Mouse (Mus musculus) left cerebral cortex, postnatal 10 days (tissue): Measurements from ENCODE around the gene Galns. TPM values are rescaled to one million over a fixed set of nuclear protein-coding genes. Genes with fewer than 3 reads are reported as not detected.

Experiments used
- DNase-seq, 2 experiments: peaks; one replicate each; pipeline ENCODE4 v3.0.0; 2021 to 2022; ENCODE audit warnings: low spot score in 2 of 2, mixed read lengths in 1 of 2; ENCODE audit errors: extremely low spot score in 1 of 2
- intact Hi-C: fragments of 180-260 bp; cut with DNase I; formaldehyde crosslinking; loops from one replicate; pipeline ENCODE4 v1.15.1; 2025
- total RNA-seq, 2 experiments: library from RNA; stranded (reverse); gene quantifications; 2 replicates each; pipeline ENCODE4 v1.2.3; 2021

Gene Galns
- 10 to 100 TPM; 12.5 to 14.6 TPM for total RNA-seq

DNA sequence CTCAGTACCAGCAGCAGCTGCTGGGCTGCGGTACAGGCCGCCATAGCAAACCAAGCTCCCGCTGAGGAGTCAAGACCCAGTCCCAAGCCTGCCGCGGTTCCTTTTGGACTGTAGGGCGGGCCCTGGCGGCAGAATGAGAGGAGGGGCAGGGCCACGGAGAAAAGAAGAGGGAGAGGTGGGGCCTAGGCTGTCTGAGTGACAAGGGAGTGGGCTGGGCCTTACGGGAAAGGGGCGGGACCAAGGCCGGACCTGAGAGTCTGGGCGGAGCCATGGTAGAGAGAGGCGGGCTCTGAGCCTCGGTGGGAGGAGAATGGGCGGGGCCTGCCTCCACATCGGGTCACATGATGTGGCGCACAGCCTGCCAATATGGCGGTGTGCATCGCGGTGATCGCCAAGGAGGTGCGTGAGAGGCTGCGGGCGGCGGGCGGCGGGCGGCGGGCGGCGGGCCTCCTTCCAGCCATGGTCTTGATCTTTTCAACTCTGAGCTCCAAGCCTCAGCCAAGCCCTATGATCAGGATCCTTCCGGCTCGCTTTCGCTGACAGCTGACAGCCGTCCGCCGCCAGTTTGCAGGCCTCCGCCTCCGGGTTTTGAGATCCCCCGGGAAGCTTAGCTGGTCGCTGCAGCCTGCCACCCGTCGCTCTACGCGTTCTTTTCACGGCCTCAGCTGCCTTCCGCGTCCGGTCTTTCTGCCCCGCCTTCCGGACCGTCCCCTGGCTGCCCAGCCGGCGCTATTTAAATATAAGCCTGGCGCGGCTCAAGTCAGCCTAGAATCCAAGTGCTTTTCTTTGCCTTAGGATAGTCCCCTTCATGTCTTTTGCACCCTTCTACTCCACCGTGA is at the start of gene Galns, which contains the start of gene Trappc2l:
Galns (minus strand) TSS at position 169 of the 839 bp plus-strand sequence.
Trappc2l (plus strand) TSS at position 346 of the 839 bp plus-strand sequence.
- intact Hi-C loops, result loop anchor here (5.0 kb wide), 1 partner anchor 109 kb away; no protein-coding TSS in a partner anchor
- peak; percentile 94 to 96 for DNase-seq

DNA sequence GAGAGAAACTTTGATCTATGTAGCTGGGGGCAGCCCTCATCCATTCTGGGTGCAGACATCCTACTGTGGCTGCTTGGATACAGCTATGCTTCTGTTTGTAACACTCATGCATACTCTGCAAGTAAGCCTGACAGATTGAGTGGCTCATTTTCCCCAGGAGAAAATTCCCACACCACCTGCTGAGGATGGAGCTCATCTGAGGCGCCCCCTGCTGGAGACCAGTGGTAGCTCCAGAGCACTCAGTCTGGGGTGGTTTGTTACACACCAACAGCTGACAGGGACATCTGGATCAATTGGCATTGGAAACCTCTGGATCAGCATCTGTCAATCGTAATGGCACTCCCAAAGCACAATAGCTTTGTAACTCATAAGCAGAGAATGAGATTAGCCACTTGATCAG is 48.8 kb upstream of the Galns start:
- DNase-seq, result no peak
- intact Hi-C loops, result no loop called here

DNA sequence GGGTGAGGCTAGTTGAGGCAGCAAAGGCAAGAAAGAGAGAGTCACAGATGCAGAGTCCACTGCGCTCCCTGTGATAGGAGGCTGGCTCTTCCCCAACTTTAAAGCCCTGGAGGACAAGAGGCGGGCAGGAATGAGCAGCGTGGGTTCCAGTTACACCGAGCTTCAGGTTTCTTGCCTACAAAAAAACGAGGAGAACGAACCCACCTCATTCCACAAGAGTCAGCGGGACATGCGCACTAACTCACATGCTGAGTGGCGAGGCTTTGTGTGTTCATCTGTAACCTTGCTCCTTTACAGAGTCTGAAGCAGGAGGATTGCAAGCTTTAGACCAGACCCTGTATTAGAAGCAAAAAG is 47.5 kb upstream of the Galns start:
- no peak for DNase-seq
- intact Hi-C loops, result no loop called here

DNA sequence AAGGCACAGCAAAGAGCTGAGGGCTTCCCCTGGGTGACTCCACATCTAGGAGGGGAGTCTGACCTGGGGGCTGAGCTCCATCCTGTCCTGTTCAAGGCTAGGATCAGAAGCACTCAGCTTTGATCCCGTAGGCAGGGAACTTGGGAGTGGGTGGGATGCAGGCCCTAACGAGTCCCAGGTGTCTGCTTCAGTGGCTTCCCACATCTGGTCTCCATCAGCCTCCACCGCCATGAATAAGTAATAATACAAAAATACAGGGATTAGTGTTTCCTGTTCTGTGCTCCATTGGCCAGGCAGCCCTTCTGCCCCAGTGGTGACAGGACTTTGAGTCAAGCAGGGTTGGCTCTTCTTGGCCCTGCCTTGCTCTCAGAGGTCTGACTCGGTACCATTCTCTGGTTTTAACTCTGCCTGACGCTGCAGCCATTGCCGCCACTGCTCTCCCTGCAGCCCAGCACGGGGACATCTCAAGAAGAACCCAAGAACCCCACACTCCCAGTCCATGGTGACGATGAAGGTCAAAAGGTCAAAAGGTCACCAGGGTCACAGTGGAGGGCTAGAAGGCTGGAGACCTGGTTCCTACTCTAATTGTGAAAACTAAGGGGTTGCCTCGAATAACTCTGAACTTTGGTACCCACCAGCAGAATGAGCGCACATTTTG is 47.0 kb upstream of the Galns start:
- DNase-seq, result no peak
- intact Hi-C loops, result no loop called here

DNA sequence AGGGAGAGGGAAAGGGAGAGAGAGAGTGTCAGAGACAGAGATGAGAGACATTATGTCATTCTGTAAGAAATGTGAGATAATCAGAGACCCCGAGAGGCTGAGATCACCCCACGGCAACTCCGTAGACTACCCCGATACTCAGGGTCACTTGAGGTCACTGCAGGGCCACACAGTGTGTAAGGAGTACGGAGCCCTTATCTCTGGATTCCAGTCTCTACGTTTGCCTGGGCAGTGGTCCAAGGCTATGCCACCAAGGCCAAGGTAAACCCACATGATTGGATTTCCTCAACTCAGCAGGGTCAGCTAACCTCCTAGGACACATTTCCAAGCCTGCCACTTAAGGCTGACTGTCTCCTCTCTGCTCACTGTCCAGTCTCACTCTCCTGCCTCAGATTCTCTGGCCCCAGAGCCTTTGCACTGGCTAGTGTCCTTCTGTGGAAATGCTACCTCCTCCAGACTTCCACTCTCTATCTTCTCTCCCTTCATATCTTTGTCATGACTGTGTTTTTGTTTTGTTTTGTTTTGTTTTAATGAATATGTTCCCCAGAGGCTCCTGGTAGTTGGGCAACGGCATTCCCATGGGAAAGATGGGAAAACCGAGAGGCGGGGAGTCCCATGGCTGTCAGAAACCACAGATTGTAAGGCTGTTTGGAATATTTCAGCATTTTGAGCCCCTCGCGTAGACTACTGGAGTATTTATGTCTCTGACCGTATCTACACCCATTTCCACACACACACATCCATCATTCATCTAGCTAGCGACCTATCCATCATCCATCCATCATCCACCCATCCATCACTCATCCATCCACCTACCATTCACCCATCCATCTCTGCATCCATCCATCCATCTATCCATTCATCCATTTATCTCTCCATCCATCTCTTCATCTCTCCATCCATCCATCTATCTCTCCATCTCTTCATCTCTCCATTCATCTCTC is 45.1 kb upstream of the Galns start:
- intact Hi-C loops, result no loop called here

DNA sequence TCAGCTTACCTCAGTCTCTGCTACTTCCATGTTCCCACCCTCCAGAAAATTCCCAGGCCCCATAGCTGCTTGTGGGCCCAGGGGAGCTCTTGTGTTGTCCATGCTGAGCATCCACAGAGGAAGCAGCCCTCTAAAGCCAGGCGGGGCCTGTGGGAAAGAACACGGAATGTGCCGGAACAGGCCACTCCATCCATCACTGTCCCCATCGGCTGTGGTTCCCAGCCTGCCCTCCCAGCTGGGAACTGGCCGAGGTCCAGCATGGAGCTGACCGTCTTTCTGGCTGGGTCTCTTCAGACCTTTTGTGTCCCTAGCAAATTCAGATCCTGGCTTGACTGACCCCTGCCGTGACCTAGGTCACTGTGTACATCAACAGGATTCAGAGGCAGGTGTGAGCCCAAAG is 43.5 kb upstream of the Galns start:
- DNase-seq, result peak in 1 of 2 experiments; percentile 75
- intact Hi-C loops, result no loop called here

More for the DNA sequence above, 45.1 kb upstream of the Galns start:
- no peak for DNase-seq

DNA sequence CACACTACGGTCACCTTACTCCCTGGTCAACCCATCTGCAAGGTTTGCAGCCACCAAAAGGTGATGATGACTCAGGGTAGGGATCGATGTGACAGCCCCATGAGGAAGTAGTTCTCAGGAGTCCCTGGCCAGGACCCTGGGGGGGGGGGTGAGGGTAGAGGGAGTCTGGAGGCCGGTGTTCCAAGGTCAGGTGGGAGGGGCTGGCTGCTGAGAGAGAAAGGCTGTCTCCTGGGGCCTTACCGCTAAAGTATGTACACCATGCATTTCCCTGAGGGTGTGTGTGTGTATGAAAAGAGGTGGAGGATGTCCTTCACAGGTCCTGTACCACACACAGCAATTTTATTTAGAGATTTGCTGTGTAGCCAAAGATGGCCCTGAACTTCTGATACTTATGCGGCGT is 41.4 kb upstream of the Galns start:
- DNase-seq, result no peak
- intact Hi-C loops, result no loop called here

DNA sequence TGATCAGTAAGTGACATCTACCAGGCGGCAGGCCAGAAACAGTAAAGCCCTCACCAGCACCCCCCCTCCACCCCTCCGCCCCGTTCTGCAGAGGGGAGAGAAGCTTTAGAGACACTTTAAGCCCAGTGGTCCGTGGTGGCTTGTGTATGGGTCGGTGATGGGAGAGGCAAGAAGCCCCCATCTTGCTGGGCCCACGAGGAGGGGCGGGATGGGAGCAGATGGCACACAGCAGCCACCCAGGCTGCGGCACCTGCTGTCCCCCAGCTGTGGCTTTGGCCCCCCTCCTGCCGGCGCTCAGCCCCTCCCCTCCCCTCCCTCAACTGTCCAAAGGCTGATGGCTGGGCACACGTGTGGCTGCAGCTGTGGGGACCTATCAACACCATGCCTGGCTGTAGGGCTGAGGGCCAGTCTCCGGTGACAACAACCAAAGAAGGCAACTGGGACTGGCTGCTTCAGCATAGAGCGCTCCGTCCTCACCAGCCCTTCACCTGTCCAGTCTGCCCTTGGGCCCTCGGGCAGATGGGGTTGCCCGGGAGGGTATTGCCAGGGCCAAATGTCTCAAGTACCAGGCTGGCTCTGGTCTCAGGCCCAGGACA is 40.2 kb upstream of the Galns start:
- DNase-seq, result no peak
- intact Hi-C loops, result no loop called here

DNA sequence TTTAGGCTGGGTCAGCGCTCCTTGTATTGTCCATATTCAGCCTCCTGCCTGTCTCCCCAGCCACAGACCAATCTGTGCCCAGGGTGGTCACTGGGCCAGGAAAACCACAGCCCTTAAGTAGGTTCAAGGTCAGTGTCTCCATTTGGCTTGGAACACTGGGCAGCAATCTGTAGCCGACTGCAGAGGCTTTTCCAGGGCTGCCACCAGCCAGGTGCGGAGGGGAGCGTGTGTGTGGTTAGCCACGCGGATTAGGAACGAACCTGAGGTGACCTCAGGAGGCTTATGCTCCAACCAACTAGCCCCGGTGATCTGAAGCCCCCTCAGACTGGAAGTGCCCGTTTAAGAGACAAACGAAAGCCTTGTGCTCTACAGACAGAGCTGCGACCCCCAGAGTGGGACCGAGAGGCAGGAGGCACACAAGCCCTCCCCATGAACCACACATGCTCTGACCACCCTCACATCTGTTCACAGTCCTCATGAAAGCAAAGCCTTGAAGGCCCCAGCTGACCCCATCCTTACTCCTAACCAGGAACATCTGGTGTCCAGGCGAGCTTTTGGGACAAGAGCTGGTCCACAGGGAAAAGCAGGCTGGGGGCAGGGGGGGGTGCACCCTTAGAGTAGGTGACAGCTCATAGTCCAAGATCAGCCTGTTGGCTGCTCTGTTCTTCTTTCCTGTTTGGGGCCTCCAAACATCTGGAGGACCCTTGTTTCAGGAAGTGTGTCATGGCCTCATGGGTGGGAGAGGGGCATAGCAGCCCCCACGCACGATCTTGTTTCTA is 37.1 kb upstream of the Galns start:
- intact Hi-C loops, result no loop called here
- DNase-seq, result no peak

DNA sequence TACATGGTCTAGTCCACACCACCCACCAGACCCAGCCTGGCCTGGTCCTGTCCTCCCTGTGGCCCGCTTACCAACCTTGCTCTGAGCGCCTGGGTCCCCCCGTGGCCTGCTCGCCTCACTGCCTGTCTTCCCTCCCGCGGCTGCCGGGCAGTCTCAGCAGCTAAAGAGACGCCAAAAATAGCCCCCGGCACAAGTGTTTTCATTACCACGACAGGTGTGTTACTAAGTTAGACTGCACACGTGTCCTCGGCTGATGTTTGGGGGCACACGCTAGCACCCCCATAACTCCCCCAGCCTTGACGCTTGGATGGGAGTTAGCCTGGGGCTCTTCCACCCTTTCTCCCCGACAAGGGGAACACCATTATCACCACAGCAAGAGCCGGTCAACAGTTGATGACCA is 35.1 kb upstream of the Galns start:
- intact Hi-C loops, result no loop called here
- DNase-seq, result no peak

DNA sequence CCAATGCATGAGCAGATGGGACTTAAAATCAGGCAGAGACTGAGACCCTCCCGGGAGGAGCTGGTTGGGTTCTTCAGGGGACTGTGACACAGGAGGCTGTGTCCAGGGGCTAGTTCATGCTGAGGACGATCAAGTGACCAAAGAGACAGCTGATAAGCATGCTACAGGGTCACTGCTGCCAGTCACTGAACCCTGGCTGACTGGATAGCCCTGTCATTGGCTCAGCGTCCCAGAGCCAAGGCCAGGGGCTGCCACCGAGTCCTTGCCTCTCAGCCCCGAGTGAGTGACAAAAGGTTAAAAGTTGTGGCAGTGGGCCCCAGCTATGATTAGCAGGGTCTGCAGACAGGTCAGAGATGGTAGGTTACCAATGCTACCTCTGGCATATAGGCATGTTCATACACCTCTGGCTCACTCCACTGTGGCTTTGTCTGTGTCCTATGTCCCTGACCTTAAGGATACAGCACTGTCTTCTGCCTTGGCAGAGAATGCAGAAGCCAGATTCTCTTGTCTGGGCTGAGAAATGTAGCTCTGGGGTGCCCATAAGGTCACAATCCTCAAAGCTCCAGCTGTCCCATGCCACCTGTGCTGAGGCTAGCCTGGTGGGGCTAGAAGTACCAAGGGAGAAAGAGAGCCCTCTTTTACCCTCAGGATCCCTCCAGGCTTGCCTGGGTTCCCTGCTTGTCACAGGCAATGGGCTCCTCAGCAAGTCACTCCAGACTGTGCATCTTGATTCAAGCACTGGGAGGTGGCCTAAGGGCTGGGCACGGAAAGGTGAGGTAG is 33.1 kb upstream of the Galns start:
- intact Hi-C loops, result no loop called here
- no peak for DNase-seq

DNA sequence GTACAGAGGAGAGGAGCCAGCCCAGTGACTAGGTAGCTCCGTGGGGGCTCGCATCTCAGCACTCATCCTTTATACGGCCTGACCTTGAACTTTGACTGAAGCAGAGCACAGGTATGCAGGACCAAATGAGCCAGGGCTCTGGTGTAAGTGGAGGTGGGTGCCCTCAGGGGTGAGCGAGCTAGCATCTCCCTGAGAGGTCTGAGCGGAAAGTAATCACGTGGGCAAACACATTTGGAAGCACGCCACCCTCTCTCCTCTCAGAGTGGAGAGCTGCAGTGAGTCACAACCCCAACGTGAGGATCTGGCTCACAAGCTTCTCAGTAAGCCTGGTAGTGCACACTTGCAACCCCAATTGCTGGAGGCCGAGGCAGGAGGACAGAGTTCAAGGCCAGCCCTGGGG is 30.8 kb upstream of the Galns start:
- no peak for DNase-seq
- intact Hi-C loops, result no loop called here

DNA sequence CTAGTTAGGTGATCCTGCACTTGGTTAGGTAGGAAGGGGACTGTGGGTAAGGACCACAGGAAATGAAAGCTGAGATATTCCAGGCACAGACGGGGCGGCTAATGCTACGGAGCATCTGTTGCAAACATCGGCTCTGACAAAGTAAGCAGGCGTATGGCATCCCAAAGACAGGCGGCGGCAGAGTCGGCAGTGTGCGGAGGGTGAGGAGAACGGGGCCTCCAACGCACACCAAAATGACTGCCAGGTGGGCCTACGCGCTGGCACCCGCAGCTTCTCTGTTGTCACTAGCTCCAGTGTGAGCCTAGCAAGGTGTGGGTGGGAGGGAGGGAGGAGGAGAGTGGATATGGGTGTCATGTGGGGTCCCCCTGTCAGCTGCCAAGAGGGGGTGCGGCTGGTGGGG is 30.1 kb upstream of the Galns start:
- intact Hi-C loops, result no loop called here
- DNase-seq, result peak; percentile 53 to 68

DNA sequence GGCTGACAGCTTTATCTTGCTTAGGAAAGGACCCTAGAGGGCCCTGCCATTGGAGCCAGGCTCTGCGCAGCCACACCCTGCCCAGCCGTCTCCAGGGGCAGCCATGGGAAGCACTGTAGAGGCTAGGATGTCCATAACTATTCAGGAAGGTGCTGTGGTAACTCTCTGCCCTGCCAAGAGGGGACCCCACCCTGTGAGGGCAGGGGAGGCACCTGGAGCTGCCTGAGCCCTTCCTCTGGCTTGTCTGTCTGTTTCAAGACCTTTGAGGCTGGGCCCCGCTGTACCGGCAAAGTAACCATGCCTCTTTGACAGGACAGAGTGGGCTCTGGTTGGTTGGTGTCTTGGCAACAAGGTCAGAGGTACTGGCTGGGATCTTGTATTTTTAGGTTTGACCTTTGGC is 29.6 kb upstream of the Galns start:
- intact Hi-C loops, result no loop called here
- no peak for DNase-seq

DNA sequence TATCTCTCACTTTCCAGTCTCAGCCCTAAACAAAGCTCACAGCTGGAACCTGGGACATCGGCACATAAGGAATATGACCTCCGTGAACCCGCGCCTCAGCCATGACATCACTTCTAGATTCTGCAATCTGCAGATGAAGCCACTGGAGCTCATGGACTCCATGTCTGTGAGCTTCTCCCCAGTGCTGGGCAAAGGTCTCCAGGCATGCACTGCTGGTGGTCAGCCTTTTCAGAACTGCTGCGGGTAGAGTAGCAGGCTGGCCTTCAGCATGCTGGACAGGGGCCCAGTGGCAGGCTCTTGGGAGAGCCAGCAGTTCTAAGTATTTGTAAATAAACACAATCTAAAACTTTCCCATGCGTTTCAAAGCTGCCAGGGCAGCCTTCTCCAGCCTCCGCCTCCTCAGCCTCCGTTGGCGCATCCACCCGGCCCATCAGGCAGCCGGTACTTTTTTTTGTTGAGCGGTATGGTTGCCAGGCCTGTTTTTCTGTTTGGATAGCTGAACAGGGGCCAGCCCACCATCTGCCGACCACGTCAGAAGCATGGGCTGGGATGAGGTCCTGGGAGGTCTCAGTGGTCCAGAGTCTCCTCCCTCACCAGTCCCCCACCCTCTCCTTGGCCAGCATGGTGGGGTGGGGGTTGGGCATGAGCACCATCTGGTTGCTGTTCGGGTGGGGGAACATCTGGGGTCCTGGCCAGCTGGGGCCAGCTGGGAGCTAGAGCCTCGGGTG is 28.4 kb upstream of the Galns start:
- intact Hi-C loops, result no loop called here
- peak; percentile 34 to 68 for DNase-seq

DNA sequence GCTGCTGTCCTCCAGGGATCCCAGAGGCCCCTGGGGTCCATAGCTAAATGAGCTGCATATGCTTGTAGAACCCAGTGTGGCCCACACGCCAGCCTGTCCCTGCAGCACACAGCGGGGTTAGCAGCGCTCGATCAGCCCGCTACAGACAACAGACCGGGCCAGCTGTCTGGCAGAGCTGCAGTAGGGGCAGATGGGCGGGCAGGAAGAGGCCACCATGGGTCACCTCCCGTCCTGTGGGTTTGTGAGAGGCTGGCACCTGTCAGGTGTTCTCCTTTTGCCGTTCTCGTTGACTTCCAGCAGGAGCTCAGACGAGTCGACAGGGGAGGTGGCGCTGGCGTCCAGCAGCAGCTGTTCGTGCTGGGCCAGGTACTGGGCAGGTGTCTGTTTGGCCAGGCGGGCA is 27.3 kb upstream of the Galns start:
- DNase-seq, result no peak
- intact Hi-C loops, result no loop called here

DNA sequence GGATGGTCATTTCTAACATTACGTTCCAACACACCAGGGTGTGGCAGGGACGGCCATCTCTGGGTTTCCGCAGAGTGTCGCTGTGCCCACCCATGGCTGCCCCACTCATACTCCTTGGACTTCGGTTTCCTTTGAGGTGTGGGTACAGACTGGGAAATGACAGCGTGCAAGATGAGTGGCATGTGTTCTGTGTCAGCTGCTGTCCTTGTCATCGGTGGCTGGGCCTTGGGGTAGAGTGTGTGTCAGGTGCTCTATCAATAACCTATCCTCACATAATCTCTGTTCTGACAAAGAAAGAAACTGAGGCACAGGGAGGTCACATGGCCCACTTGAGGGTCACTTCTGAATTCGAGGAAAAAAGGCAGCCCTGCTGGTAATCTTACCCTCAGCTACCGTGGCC is 26.0 kb upstream of the Galns start:
- intact Hi-C loops, result no loop called here
- DNase-seq, result no peak
